Mouse (Mus musculus) forebrain, embryonic 14.5 days (tissue): Measurements from ENCODE around the gene Parp12. TPM values are rescaled to one million over a fixed set of nuclear protein-coding genes. Genes with fewer than 3 reads are reported as not detected.
A peak's percentile ranks its signal among the peaks of the same experiment; 100 is the strongest.

Experiments used
- ATAC-seq: fragments of 200-750 bp; cut with Nextera tagmentation; 2 replicates; pipeline ENCODE4 v1.8.0; 2017; ENCODE audit warnings: mild to moderate bottlenecking, moderate library complexity
- DNase-seq: peaks from one replicate; pipeline ENCODE4 v3.0.0-alpha.2; 2015; ENCODE audit warnings: low spot score
- H3K27ac ChIP-seq: fragments of 300-500 bp; sonication (generic); 2 replicates; pipeline ENCODE4 v1.5.1; 2014; ENCODE audit warnings: low read depth, mild to moderate bottlenecking, control low read depth, low read length, moderate library complexity
- H3K27me3 ChIP-seq: fragments of 300-500 bp; sonication (generic); replicated peaks from 2 replicates; pipeline ENCODE4 v1.6.1; 2014; ENCODE audit warnings: low read length, control low read depth, mixed read lengths; ENCODE audit not compliant: control insufficient read depth, insufficient read depth
- H3K36me3 ChIP-seq: fragments of 300-500 bp; sonication (generic); 2 replicates; pipeline ENCODE4 v1.6.1; 2014; ENCODE audit warnings: low read length, control low read depth; ENCODE audit not compliant: control insufficient read depth, insufficient read depth
- H3K4me1 ChIP-seq: fragments of 300-500 bp; sonication (generic); 2 replicates; pipeline ENCODE4 v1.6.1; 2014; ENCODE audit warnings: antibody characterized with exemption, low read length, control low read depth; ENCODE audit not compliant: control insufficient read depth, insufficient read depth
- H3K4me2 ChIP-seq: fragments of 300-500 bp; sonication (generic); 2 replicates; pipeline ENCODE4 v1.6.1; 2014; ENCODE audit warnings: mild to moderate bottlenecking, control low read depth, low read length
- H3K4me3 ChIP-seq: fragments of 300-500 bp; sonication (generic); 2 replicates; pipeline ENCODE4 v1.5.1; 2014; ENCODE audit warnings: low read depth, low read length, control low read depth
- H3K9ac ChIP-seq: fragments of 300-500 bp; sonication (generic); 2 replicates; pipeline ENCODE4 v1.6.1; 2014; ENCODE audit warnings: mild to moderate bottlenecking, low read length, control low read depth, moderate library complexity
- H3K9me3 ChIP-seq: fragments of 300-500 bp; sonication (generic); replicated peaks from 2 replicates; pipeline ENCODE4 v1.6.1; 2016; ENCODE audit warnings: low read length, control low read depth, mixed read lengths; ENCODE audit not compliant: control insufficient read depth
- WGBS: fragments of 180-500 bp; shearing (Covaris S2); extraction: QIAGEN DNeasy Blood & Tissue Kit; methylation state at CpG from one replicate; pipeline ENCODE4 v1.1.7; 2014; 5-methylcytosine and 5-hydroxymethylcytosine counted together
- polyA plus RNA-seq: library from polyadenylated mRNA; unstranded; fragments of >200 nt; fragmentation: Nextera tagmentation; extraction: Ambion mirVana; gene quantifications from 2 replicates; pipeline ENCODE4 v1.2.1, GENCODE M21; 2014

Gene Parp12
- polyA plus RNA-seq, 1 experiment from 2014 or later, result 2.3 TPM

DNA sequence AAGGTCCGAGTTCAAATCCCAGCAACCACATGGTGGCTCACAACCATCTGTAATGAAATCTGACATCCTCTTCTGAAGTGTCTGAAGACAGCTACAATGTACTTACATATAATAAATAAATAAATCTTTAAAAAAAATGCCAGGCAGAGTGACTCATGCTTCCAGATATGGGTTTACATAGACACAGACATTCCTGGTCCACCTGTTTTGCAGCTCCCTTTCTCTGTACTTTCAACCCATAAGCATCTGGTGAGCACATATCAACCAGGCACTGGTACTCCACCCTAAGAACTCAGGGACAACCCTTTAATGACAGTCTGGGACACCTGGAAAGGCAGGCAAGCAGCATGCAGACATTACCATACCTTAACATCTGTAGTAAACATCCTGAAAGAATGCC lies 2.7 kb downstream of the Parp12 start:
- Histone ChIP-seq H3K27me3 (peaks cover 41% of the 10 kb centered on the region), H3K27ac (no peak overlapping the region), H3K36me3 (no peaks in the 10 kb centered on the region), H3K4me1 (no peaks in the 10 kb centered on the region), H3K4me3 (no peak overlapping the region), H3K9me3 (0 out of 2 replicates have a peak, but pooled peaks cover 6% of the 10 kb centered on the region), H3K4me2 (no peak overlapping the region), H3K9ac (no peak overlapping the region)
- 86% methylated on average over 1 of the region's 1 CpGs for WGBS
- ATAC-seq, result no peak
- DNase-seq, result no peak

DNA sequence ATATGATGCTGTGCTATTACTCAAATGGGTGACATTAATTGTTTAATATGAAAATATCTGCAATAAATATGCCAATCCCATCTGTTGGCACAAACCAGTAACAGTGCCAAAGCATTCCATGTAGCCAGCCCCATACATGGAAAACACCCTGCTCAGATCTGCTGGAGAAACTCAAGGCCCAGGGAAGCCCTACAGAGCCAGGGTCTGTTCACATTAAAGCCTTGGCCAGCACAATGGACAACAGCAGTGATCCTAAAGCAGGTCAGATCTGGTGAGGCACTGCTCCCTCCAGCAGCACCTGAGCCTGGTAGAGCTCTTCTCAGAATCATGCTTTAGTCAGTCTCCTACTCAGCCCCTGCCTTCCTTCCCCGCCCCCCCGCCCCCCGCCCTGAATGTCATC lies 5.0 kb downstream of the Parp12 start:
- H3K9ac ChIP-seq, result no peak overlapping the region
- H3K36me3 ChIP-seq, result no peaks in the 10 kb centered on the region
- no peak overlapping the region for H3K4me3 ChIP-seq
- ATAC-seq (no peak), DNase-seq (no peak)
- H3K4me1 ChIP-seq, result no peaks in the 10 kb centered on the region
- H3K27ac ChIP-seq, result no peak overlapping the region
- WGBS, result 95% methylated on average over 3 of the region's 3 CpGs
- H3K9me3 ChIP-seq, result no peaks in the 10 kb centered on the region
- H3K27me3 ChIP-seq, result peaks cover 21% of the 10 kb centered on the region
- H3K4me2 ChIP-seq, result no peak overlapping the region

DNA sequence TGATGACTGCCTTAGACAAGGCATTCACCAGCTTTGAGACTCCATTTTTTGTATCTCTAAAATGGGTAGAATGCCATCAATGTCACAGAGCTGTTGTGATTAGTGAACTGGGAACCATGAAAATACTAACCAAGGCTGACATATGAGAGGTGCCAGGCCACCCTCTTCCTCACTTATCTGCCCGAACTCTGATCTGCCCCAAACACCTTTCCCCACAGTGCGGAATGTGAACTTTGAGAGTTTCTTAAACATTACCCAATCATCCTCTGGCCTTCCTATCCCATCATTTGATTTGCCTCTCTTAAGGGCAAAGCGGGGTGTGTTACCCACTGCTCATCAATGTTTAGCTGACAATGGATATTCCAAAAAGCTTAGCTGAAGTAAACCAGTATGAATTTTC lies 5.4 kb downstream of the Parp12 start:
- no peaks in the 10 kb centered on the region for H3K36me3 ChIP-seq
- 98% methylated on average over 3 of the region's 3 CpGs for WGBS
- H3K9me3 ChIP-seq, result no peaks in the 10 kb centered on the region
- H3K27ac ChIP-seq, result no peak overlapping the region
- peaks cover 21% of the 10 kb centered on the region for H3K27me3 ChIP-seq
- H3K4me1 ChIP-seq, result no peaks in the 10 kb centered on the region
- H3K4me2 ChIP-seq, result no peak overlapping the region
- H3K9ac ChIP-seq, result no peak overlapping the region
- DNase-seq, result no peak
- H3K4me3 ChIP-seq, result no peak overlapping the region
- no peak for ATAC-seq

DNA sequence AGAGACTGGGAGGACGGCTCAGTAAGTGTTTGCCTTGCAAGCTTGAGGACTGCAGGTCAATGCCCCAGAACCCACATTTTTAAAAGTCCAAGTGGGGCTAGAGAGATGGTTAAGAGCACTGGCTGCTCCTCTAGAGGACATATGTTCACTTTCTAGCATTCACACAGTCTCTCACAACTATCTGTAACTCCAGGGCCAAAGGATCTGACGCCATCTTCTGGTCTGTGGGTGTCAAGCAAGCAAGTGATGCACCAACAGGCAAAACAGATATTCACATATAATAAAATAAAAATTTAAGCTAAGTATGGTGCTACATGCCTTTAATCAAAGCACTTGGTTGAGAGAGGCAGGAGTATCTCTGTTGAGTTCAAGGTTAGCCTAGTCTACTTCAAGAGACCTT lies 11.3 kb downstream of the Parp12 start:
- H3K36me3 ChIP-seq, result no peaks in the 10 kb centered on the region
- ATAC-seq (no peak), DNase-seq (peak; percentile 6)
- no peaks in the 10 kb centered on the region for H3K4me1 ChIP-seq
- H3K9me3 ChIP-seq, result no peaks in the 10 kb centered on the region
- no peak overlapping the region for H3K4me2 ChIP-seq
- no peak overlapping the region for H3K4me3 ChIP-seq
- H3K27me3 ChIP-seq, result no peaks in the 10 kb centered on the region
- H3K27ac ChIP-seq, result no peak overlapping the region
- WGBS, result 54% methylated on average over 2 of the region's 2 CpGs
- no peak overlapping the region for H3K9ac ChIP-seq

DNA sequence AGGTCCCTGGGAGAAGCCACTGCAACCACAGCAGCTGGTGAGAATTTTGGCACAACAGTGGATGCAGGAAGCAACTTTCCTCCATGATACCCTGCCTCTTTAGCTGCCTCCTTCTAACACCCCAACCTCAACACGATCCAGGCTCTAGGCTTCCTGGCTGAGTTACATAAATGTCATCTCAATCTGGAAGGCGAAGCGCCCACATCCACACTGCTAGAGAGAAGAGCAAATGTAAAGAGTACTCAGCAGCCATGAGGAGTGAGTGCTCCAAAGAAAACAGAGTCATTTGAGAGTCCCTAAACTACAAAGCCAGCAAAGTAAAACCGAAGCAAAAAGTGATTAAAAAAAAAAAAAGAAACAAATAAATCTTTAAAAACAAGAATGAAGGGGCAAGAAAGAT lies 13.5 kb downstream of the Parp12 start:
- H3K9ac ChIP-seq, result no peak overlapping the region

DNA sequence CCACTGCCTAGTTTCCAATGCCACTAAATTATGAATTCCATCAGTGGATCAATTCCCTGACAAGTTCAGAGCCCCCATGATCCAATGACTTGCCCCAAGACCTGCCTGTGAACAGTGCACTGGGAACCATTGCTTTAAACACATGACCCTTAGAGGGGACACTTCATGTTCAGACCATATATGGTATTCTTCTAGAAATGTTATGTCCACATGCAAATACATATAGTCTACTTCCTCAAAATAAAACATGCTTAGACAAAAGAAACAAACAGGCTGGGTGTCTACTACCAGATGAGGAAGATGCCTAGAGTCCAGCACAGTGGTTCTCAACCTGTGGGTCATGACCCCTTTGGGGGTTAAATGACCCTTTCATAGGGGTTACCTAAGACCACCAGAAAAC lies 41.7 kb downstream of the Parp12 start:
- Histone ChIP-seq H3K4me2 (no peak overlapping the region), H3K4me3 (no peak overlapping the region), H3K36me3 (no peaks in the 10 kb centered on the region), H3K4me1 (peaks cover 11% of the 10 kb centered on the region), H3K9me3 (no peaks in the 10 kb centered on the region), H3K9ac (no peak overlapping the region), H3K27me3 (no peaks in the 10 kb centered on the region), H3K27ac (no peak overlapping the region)
- ATAC-seq (no peak), DNase-seq (no peak)

More for the DNA sequence above, 13.5 kb downstream of the Parp12 start:
- Histone ChIP-seq H3K4me3 (no peak overlapping the region), H3K4me1 (no peaks in the 10 kb centered on the region), H3K9me3 (no peaks in the 10 kb centered on the region), H3K4me2 (no peak overlapping the region), H3K36me3 (no peaks in the 10 kb centered on the region), H3K27me3 (no peaks in the 10 kb centered on the region), H3K27ac (no peak overlapping the region)
- no peak for ATAC-seq
- 85% methylated on average over 4 of the region's 4 CpGs for WGBS
- DNase-seq, result no peak

DNA sequence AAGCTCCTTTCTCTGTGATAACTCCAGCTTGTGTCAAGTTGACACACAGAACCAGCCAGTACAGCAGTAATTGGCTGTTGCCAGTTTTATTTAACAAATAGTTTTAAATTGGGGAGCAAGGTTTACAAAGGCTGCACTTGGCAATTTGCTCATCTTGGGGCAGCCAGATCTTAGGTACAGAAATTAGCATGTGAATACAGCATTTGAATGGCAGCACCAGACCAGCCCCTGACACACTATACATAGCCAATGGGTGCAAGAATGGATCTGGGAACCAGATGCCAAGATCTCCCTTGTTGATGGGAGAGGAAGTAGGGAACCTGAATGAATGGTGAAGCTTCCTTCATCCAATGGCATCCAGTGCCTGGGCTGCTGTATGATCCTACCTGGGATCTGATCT lies 44.0 kb downstream of the Parp12 start:
- H3K27me3 ChIP-seq, result no peaks in the 10 kb centered on the region
- H3K9me3 ChIP-seq, result no peaks in the 10 kb centered on the region
- no peak overlapping the region for H3K4me3 ChIP-seq
- H3K9ac ChIP-seq, result no peak overlapping the region
- H3K4me2 ChIP-seq, result no peak overlapping the region
- peaks cover 11% of the 10 kb centered on the region for H3K4me1 ChIP-seq
- no peaks in the 10 kb centered on the region for H3K36me3 ChIP-seq
- DNase-seq (peak; percentile 83), ATAC-seq (peak; percentile 89)
- no peak overlapping the region for H3K27ac ChIP-seq

DNA sequence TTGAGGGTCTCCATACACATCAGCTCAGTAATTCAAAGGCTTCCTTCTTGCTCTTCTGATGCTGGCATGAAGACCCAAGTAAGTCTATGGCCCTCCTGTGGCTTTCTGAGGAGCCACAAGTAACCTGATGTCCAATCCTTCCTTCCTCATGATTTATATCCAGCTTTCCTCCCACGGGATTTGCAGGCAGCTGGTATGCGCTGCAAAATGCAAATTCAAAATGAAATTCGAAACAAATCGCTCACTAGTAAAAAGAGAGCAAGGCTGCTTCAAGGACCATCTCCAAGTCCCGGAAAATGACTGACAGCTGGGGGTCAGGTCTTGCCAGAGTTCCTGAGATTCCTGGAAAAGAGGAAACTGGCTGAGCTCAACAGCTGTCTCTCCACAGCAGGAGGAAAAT lies 45.5 kb downstream of the Parp12 start:
- Histone ChIP-seq H3K36me3 (no peaks in the 10 kb centered on the region), H3K4me1 (peaks cover 11% of the 10 kb centered on the region), H3K9ac (no peak overlapping the region), H3K27me3 (no peaks in the 10 kb centered on the region), H3K4me2 (no peak overlapping the region), H3K27ac (no peak overlapping the region), H3K4me3 (no peak overlapping the region), H3K9me3 (no peaks in the 10 kb centered on the region)
- DNase-seq, result no peak
- WGBS, result 66% methylated on average over 5 of the region's 5 CpGs
- no peak for ATAC-seq

DNA sequence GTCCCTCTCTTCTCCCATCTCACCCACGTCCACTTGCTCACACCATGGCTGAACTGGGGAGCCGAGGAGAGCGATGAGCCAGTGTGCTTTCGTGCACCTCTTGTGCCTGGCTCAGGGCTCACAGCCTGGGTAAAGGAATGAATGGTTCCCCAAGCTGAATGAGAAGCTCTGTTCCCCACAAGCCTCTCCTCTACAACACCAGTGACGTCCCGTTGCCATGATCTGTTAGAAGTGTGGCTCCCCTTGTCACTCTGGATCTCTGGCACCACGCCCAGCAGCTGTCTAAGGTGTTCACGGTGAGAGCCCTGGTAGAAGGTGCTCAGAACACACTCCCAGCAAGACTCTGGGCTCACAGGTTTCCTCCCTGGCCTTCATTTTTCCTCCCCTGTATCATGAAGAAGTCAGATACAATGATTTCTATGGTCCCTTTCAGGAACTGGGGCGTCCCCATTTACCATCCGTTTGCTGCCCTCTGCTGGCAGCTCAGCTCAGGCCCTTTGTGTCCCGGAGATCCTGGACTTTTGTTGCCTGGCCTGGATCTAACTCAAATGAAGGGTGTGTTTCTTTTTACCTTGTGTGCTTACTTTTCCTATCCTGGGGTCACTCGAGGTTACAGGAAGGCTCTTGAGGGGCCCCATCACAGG lies 51.1 kb downstream of the Parp12 start:
- Histone ChIP-seq H3K9ac (no peak overlapping the region), H3K27me3 (no peaks in the 10 kb centered on the region), H3K4me2 (no peak overlapping the region), H3K9me3 (no peaks in the 10 kb centered on the region), H3K36me3 (no peaks in the 10 kb centered on the region), H3K4me1 (no peaks in the 10 kb centered on the region), H3K4me3 (no peak overlapping the region), H3K27ac (no peak overlapping the region)
- DNase-seq, result peak; percentile 94
- ATAC-seq, result peak; percentile 87
- 42% methylated on average over 12 of the region's 12 CpGs for WGBS
